Mouse (Mus musculus): ENCODE results near the gene Samd4b.
"Not testable (repeated sequence)": the region's sequence is repeated elsewhere in the genome, so short reads cannot be mapped to it uniquely, and the experiment has no call there.

The Samd4b gene

DNA sequence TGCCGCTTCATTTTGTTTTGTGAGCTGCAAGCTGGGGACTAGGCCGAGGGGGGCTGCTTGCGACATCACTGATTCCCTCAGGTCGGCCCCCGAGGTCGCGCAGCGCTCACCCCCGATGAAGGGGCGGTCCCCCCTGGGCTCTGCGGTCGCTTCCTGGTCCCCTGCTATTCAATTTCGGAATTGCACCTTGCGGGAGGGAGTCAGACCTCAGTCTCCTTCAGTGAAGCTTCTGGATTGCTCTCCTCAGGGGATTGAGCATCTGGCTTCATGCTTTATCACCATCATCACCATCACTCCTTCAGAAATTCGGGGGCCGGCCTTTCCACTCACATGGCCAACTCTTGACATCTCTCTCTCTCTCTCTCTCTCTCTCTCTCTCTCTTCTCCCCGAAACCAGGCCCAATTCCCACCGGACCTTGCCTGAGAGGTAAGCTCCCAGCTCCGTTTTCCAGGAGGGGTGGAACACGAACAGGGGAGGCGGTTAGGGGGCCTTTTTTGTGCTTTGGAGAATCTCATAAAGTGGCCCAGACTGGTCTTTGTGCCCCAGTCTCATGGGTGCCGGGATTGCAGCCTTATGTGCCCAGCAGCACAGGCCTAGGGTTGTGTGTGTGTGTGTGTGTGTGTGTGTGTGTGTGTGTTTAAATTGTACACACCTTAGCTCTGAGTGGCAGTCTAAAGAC is 204.5 kb downstream of the Samd4b start:
- DNase-seq: no peak

DNA sequence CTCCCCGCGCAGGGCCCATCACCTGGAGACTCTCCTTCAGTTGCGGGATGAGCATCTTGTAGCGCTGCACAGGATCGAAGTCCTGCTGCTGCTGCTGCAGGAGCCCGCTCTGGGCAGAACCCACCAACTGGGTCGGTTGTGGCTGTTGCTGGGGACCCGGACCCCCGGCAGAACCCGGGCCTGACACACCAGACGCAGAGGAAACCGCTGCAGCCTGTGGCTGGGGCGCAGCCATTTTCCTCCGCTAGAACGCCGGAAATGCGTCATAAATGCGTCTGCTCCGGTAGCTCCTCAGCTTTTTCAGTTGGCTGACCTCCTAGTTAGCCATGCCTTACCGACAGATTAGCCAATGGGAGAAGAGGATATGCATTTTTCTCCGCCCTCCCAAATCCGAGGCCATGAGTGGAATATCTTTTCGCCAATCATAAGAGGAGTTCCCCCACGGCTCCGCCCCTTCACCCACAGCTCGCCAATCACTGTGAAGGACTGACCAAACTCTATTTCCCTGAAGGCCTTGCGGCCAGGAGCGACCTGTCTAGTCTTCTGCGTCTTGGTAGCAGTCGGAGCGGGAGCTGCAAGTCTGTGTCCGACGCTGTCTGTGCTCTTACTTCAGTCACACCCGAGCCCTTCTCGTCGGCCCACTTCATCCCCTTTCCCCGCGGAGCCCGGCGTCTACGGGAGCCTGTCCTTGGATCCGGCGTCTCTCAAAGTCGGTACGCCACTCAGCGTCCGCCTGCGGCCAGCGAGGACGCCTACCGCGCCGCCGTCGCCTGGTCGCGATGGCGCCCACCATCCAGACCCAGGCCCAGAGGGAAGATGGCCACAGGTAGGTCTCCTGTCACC is 205.3 kb downstream of the Samd4b start, which contains the start of the genes Med29 and Paf1:
Gene Med29 (minus strand): TSS at position 280 of the 843 bp plus-strand sequence.
Gene Paf1 (plus strand): TSS at position 523 of the 843 bp plus-strand sequence.
- peak; percentile 97 to 99 for DNase-seq

DNA sequence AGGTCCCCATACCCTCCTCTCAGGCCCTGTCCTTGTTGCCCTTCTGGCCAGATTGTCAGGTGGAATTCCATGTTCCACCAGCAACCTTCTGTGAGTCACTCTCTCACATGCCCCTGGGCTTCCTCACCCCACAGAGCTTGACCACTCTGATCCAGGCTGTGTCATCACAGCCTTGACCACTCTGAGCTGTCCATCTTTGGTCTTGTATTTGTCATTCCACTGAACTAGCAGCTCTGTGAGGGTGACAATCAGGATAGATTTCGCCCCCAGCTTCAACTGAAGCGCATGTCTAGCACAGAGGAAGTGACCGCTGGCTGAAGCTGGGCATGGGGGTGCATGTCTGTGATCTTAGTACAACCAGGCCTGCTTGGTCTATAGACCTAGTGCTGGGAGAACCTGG is 207.6 kb downstream of the Samd4b start:
- DNase-seq: no peak

- DNase-seq: not testable (repeated sequence)
Measured at GRCm38 (mm10) chr7:28387384-28387783, 210.6 kb downstream of the Samd4b start.

DNA sequence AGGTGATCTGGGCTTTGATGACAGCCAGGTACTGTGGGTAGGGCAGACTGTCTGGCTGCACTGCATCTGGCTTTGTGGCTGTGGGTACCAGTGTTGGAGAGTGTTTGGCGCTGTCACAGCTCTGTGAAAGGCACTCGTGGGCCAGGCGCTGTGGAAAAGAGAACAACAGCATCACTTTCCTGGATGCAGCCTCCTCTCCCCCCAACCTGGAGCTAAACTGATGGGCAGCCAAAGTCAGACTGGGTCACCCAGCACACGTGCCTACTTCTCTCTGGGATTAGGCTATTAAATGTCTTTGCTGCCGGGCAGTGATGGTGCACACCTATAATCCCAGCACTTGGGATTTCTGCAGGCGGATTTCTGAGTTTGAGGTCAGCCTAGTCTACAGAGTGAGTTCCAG is 211.1 kb downstream of the Samd4b start:
- not testable (repeated sequence) for DNase-seq

- peak; percentile 89 to 96 for DNase-seq
Measured at GRCm38 (mm10) chr7:28386462-28386861, 211.5 kb downstream of the Samd4b start.

- peak in 1 of 2 experiments; percentile 38 for DNase-seq
Measured at GRCm38 (mm10) chr7:28386007-28386406, 211.9 kb downstream of the Samd4b start.

DNA sequence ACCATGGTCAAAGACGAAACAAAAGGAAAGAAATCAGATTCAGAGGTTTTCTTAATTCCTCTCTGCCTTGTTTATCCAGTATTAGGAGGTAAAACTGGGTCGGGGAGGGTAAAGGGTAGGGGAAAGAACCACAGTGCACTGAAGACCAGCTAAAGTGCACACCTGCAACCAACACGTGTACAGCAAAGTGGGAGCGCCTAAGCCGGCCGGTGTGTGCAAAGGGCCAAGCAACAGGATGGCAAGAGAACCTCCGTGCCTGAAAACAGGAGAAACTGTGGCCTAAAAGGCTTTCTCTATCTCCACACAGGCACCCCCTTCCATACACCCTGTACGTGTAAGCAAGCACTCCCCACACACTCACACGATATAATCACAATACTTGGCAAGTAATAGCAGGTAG is 212.7 kb downstream of the Samd4b start:
- DNase-seq: no peak

GRCm38 (mm10) chr7:28384162-28384561 is 213.8 kb downstream of the Samd4b start:
- DNase-seq: no peak

GRCm38 (mm10) chr7:28383606-28384005 is 214.3 kb downstream of the Samd4b start:
- no peak for DNase-seq

- DNase-seq: peak; percentile 77 to 85
Measured at GRCm38 (mm10) chr7:28382981-28383396, 215.0 kb downstream of the Samd4b start.

GRCm38 (mm10) chr7:28382347-28382951 is 215.5 kb downstream of the Samd4b start:
- no peak for DNase-seq

GRCm38 (mm10) chr7:28381938-28382337 is 216.0 kb downstream of the Samd4b start:
- peak; percentile 91 to 95 for DNase-seq

DNA sequence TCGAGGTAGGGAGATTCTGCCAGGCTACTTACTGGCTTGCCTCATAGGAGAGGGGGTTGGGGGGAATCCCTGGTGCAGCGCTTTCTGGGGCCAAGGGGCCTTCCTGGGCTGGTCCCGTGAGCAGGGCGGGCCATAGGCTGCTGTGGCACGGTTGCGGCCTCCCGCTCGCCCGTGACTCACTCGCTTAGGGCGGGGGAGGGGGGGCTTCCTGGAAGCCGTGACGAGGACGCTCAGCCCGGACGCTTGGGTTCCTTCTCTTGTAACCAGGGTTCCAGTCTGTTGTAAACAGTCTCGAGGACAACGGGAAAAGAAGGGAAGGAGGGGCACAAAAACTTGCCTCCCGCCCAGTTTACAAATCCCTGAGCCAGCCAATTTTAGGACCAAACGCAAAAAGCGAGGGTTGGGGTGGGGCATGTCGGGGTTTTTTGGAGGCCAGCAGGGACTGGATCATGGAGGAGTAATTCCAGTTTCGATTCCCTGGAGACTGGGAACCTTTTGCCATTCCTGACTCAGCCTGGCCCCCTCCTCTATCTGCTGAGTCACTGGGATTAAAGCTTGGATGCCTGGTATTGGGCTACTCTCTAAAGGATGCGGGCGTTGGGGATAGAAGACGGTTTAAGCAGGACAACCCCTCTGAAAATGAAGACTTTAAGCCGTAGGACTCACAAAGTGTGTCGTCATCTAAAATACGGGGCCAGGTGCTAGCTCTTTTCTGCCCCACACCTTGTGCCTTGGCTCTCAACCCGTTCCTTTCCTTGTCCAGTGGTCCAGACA is 216.7 kb downstream of the Samd4b start:
- peak; percentile 84 to 86 for DNase-seq

- no peak for DNase-seq
Measured at GRCm38 (mm10) chr7:28380237-28381016, 217.5 kb downstream of the Samd4b start, which contains the start of gene Zfp36. Zfp36 (minus strand) TSS chr7:28380253.

- DNase-seq: peak; percentile 97 to 99
Measured at GRCm38 (mm10) chr7:28378769-28379651, 218.9 kb downstream of the Samd4b start.

DNA sequence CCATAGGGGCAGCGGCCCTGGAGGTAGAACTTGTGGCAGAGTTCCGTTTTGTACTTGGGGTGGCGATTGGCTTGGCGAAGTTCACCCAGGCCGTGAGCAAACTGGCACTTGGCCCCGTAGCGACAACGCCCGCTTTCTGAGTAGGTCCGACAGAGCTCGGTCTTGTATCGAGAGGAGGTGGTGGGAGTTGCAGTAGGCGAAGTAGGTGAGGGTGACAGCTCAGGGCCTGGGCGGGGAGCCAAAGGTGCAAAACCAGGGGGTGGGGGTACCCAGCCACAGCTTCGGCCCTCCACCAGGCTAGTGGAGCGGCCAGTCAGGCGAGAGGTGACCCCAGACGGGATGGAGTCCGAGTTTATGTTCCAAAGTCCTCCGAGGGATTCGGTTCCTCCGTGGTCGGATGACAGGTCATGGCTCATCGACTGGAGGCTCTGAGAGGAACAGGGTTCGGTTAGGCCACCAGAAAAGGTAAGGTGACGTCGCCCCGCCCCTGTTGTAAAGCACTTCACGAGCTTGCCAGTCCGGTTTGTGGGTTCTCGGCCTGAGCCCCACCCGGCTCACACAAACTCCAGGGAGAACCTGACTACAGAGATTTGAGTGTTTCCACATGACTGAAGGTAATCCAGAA is 219.8 kb downstream of the Samd4b start:
- peak; percentile 88 to 90 for DNase-seq

DNA sequence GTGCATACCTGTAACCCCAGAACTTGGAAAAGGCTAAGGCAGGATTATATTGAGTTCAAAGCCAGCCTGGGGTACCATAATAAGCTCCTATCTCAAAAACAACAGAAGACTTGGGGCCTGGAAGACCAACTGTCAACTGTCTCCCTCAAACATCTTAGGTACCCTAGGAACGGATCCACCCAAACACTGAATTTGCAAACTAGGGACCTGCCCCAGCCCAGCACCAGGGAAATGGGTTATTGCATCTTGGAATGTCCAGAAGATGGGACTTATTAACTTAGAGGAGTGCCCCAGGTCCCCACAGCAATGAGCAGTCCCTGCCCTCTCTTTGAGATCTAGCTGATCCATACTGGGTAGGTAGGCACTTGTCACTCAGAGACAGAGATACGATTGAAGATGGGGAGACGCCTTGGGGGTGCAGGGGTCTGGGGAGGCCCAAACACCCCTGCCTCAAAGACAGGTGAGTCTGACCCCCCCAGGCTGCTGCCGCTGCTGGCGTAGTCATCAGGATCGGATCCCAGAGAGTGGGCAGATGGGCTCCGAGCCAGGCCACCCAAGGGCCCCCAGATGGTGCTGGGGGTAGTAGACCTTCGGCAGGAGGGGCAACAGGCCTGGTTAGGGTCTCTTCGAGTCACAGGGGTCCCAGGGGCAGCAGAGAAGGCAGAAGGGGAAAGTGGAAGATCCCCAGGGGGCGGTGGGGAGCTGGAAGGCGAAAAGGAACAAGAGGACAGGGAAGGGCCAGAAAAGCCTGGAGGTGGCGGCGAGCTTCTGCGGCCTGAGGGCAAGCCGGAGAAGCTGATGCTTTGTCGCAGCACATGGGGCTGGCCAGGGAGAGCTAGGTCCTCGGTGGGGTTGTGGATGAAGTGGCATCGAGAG is 220.5 kb downstream of the Samd4b start:
- DNase-seq: peak; percentile 40 to 56

Measured in kidney, postnatal 36 days (tissue).